Mouse (Mus musculus) adrenal gland, postnatal 25 days (tissue): ENCODE results near the gene Olfr1477. TPM values are rescaled to one million over a fixed set of nuclear protein-coding genes. Genes with fewer than 3 reads are reported as not detected.
"Not testable (repeated sequence)": the region's sequence is repeated elsewhere in the genome, so short reads cannot be mapped to it uniquely, and the experiment has no call there.

Source experiments
- DNase-seq: peaks from one replicate; pipeline ENCODE4 v3.0.0; 2021; ENCODE audit warnings: mixed read lengths
- long read RNA-seq: library from polyadenylated mRNA; stranded (forward); transcript quantifications from one replicate; pipeline ENCODE4 v2.0.0, GENCODE M21; 2021
- total RNA-seq: library from RNA; stranded (reverse); gene quantifications from 2 replicates; pipeline ENCODE4 v1.2.3, GENCODE M21; 2021

Gene Olfr1477
- total RNA-seq: not detected in 2 replicates
- long read RNA-seq: 0 reads

- no peak for DNase-seq
Observed at GRCm38 (mm10) chr19:13500246-13500645, at the start of gene Olfr1477. TSS of gene Olfr1477 (plus strand) at chr19:13500546.

GRCm38 (mm10) chr19:13455986-13456385 is 44.4 kb upstream of the Olfr1477 start, which contains the start of gene Olfr1472:
TSS of gene Olfr1472 (minus strand) at chr19:13456086.
- DNase-seq: no peak

GRCm38 (mm10) chr19:13469265-13469664 is 31.1 kb upstream of the Olfr1477 start, which contains the start of gene Olfr1474:
TSS of gene Olfr1474 (plus strand) at chr19:13469565.
- not testable (repeated sequence) for DNase-seq

- DNase-seq: no peak
Observed at GRCm38 (mm10) chr19:13480096-13480495, 20.2 kb upstream of the Olfr1477 start, which contains the start of gene Olfr1475. TSS of gene Olfr1475 (minus strand) at chr19:13480196.

- DNase-seq: no peak
Observed at GRCm38 (mm10) chr19:13527613-13528012, 27.3 kb downstream of the Olfr1477 start, which contains the start of gene Olfr1480. TSS of gene Olfr1480 (plus strand) at chr19:13527913.

Other genes starting within 250 kb of the Olfr1477 start
- not detected in 2 replicates for gene Olfr1465, start 185.0 kb upstream of the Olfr1477 start, total RNA-seq
- gene Olfr1466, start 161.7 kb upstream of the Olfr1477 start, total RNA-seq: not detected in 2 replicates
- not detected in 2 replicates for gene Olfr1467, start 138.3 kb upstream of the Olfr1477 start, total RNA-seq
- gene Olfr1469, start 92.7 kb upstream of the Olfr1477 start, total RNA-seq: not detected in 2 replicates
- not detected in 2 replicates for gene Olfr1471, start 57.1 kb upstream of the Olfr1477 start, total RNA-seq
- gene Olfr1472, start 44.5 kb upstream of the Olfr1477 start, total RNA-seq: not detected in 2 replicates
- gene Olfr1474, start 31.0 kb upstream of the Olfr1477 start, total RNA-seq: not detected in 2 replicates
- gene Olfr1475, start 20.4 kb upstream of the Olfr1477 start, total RNA-seq: not detected in 2 replicates
- gene Olfr1480, start 27.4 kb downstream of the Olfr1477 start, total RNA-seq: not detected in 2 replicates
- gene Olfr1484, start 83.0 kb downstream of the Olfr1477 start, total RNA-seq: not detected in 2 replicates
- not detected in 2 replicates for gene Olfr1487, start 116.8 kb downstream of the Olfr1477 start, total RNA-seq
- not detected in 2 replicates for gene Olfr1489, start 131.1 kb downstream of the Olfr1477 start, total RNA-seq
- gene Olfr1490, start 150.5 kb downstream of the Olfr1477 start, total RNA-seq: not detected in 2 replicates
- not detected in 2 replicates for gene Olfr1491, start 196.7 kb downstream of the Olfr1477 start, total RNA-seq
- not detected in 2 replicates for gene Olfr1493-ps1, start 222.7 kb downstream of the Olfr1477 start, total RNA-seq
- gene Olfr1494, start 239.2 kb downstream of the Olfr1477 start, total RNA-seq: not detected in 2 replicates